Mouse (Mus musculus): Measurements from ENCODE around the gene Egf. TPM values are rescaled to one million over a fixed set of nuclear protein-coding genes. Genes with fewer than 3 reads are reported as not detected.

The Egf gene
- 0.07 TPM in 1 of 2 replicates, not detected in the other for polyA plus RNA-seq (2012; ENCODE audit: insufficient read depth, low replicate concordance)

GRCm38 (mm10) chr3:129754650-129755604, at the start of gene Egf:
Gene Egf, minus strand, starts transcription at chr3:129755316.
- H3K4me3 ChIP-seq (replicated peaks): peak within 1 kb of the TSS; percentile 75
- peaks cover 12% of the 10 kb centered on the region for H3K4me1 ChIP-seq
- TF ChIP-seq FLI1 (IDR thresholded peaks at IDR 0.05; ENCODE audit: low read length): no peak
- no peak for TF ChIP-seq GATA1 (IDR thresholded peaks at IDR 0.05; ENCODE audit: borderline replicate concordance, low read length)

DNA sequence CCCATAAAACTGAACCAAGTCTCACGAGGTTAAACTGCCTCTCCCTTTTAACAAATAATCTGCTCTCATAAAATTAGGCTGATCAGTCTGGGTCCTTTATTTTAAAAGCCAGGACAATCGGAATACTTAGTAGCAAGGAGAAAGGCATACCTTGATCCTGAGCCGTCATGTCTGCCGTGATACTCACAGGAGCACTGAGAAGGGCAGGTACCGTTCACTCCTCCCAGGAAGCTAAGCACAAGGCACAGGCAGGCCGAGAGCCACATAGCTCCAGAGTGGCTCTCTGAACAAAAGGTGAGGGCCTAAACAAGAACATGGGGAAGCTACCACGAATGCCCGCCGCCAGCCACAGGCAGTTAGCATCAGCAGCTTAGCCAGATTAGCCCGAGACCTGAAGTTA, 48.6 kb upstream of the Egf start, which contains the start of gene Lrit3:
Lrit3 (minus strand) TSS at position 266 of the 400 bp plus-strand sequence.
- 0 out of 2 replicates have a peak, but pooled peaks cover 3% of the 10 kb centered on the region for H3K9me3 ChIP-seq
- H3K4me3 ChIP-seq (replicated peaks): no peak within 1 kb of the TSS
- no peaks in the 10 kb centered on the region for H3K36me3 ChIP-seq (replicated peaks; ENCODE audit: low read length)
- TF ChIP-seq GATA1 (IDR thresholded peaks at IDR 0.05; ENCODE audit: borderline replicate concordance, low read length): no peak
- TF ChIP-seq FLI1 (IDR thresholded peaks at IDR 0.05; ENCODE audit: low read length): no peak
- H3K4me1 ChIP-seq: no peaks in the 10 kb centered on the region
- H3K27me3 ChIP-seq (replicated peaks): no peaks in the 10 kb centered on the region

More at GRCm38 (mm10) chr3:129754650-129755604, at the start of gene Egf:
- H3K27me3 ChIP-seq (replicated peaks): peaks cover 10% of the 10 kb centered on the region
- 0 out of 2 replicates have a peak, but pooled peaks cover 2% of the 10 kb centered on the region for H3K9me3 ChIP-seq
- no peaks in the 10 kb centered on the region for H3K36me3 ChIP-seq (replicated peaks; ENCODE audit: low read length)

- 0 out of 2 replicates have a peak, but pooled peaks cover 3% of the 10 kb centered on the region for H3K9me3 ChIP-seq
- H3K27me3 ChIP-seq (replicated peaks): peaks cover 2% of the 10 kb centered on the region
- TF ChIP-seq GATA1 (IDR thresholded peaks at IDR 0.05; ENCODE audit: borderline replicate concordance, low read length): no peak
- no peak for TF ChIP-seq FLI1 (IDR thresholded peaks at IDR 0.05; ENCODE audit: low read length)
- no peaks in the 10 kb centered on the region for H3K4me1 ChIP-seq
- H3K4me3 ChIP-seq (replicated peaks): no peak overlapping the region
- H3K36me3 ChIP-seq (replicated peaks; ENCODE audit: low read length): no peaks in the 10 kb centered on the region
Observed at GRCm38 (mm10) chr3:129799011-129799410, 43.9 kb upstream of the Egf start.

DNA sequence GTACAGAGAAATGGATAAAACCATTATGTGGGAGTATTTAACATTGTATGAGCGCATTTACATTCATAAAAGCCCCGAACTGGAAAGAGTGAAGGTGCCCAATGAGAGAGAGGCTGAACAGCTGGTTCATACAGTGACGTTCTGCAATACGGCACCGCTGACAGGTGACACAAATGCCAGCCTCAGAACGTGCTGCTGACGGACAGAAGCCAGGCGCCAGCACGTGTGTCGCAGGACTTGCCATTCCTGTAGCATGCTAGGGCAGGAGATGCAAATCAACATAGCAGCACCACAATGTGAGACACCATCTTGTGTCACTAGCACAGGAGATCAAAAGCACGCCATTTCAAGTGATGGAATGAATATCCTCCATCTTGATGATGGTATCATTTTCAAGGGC, 43.4 kb upstream of the Egf start:
- TF ChIP-seq GATA1 (IDR thresholded peaks at IDR 0.05; ENCODE audit: borderline replicate concordance, low read length): no peak
- no peak for TF ChIP-seq FLI1 (IDR thresholded peaks at IDR 0.05; ENCODE audit: low read length)
- no peaks in the 10 kb centered on the region for H3K36me3 ChIP-seq (replicated peaks; ENCODE audit: low read length)
- H3K9me3 ChIP-seq: 0 out of 2 replicates have a peak, but pooled peaks cover 3% of the 10 kb centered on the region
- no peaks in the 10 kb centered on the region for H3K4me1 ChIP-seq
- no peak overlapping the region for H3K4me3 ChIP-seq (replicated peaks)
- peaks cover 2% of the 10 kb centered on the region for H3K27me3 ChIP-seq (replicated peaks)

DNA sequence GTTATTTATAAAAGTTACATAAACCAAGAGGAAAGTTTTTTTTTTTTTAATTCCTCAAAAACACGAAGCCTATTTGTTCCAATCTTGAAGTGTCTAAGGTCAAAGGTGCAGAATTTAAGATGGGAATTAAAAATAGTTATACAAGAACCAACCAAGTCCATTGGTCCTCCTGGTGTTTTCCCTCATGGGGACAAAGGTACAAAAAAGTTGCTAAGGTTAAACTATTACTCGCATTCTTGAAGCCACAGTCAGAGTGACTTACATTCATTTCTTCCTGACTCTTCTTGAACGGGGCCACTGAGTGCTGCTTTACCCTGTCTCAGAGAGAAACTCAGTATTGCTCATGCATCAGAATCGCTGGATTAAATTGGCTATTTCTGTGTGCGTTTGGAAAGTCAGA, 42.2 kb upstream of the Egf start:
- Histone ChIP-seq H3K27me3 (replicated peaks) (peaks cover 2% of the 10 kb centered on the region), H3K36me3 (replicated peaks; ENCODE audit: low read length) (no peaks in the 10 kb centered on the region), H3K4me1 (no peaks in the 10 kb centered on the region), H3K4me3 (replicated peaks) (no peak overlapping the region), H3K9me3 (0 out of 2 replicates have a peak, but pooled peaks cover 2% of the 10 kb centered on the region)
- TF ChIP-seq GATA1 (IDR thresholded peaks at IDR 0.05; ENCODE audit: borderline replicate concordance, low read length): no peak
- TF ChIP-seq FLI1 (IDR thresholded peaks at IDR 0.05; ENCODE audit: low read length): no peak

DNA sequence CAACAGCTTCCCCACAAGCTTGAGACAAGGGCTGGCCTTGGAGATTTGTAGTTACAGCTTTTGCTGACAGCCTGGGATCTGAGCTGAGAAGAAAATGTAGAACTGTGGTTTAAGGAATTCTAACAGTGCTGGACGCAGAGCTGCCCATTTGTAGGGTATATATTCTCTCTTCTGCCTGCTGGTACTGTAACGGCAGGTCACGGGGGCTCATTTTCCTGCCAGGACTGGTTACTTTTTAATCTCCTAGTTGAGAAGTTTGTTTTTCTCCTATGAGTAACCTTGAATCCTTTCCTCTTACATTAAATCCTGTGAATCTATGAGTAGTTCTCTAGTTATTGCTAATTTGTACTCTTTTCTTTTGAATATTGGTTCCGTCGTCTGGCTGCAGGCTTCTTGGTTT, 38.7 kb upstream of the Egf start:
- H3K4me3 ChIP-seq (replicated peaks): no peak overlapping the region
- H3K36me3 ChIP-seq (replicated peaks; ENCODE audit: low read length): no peaks in the 10 kb centered on the region
- H3K4me1 ChIP-seq: no peaks in the 10 kb centered on the region
- no peak for TF ChIP-seq FLI1 (IDR thresholded peaks at IDR 0.05; ENCODE audit: low read length)
- TF ChIP-seq GATA1 (IDR thresholded peaks at IDR 0.05; ENCODE audit: borderline replicate concordance, low read length): no peak
- peaks cover 5% of the 10 kb centered on the region for H3K9me3 ChIP-seq
- peaks cover 2% of the 10 kb centered on the region for H3K27me3 ChIP-seq (replicated peaks)

DNA sequence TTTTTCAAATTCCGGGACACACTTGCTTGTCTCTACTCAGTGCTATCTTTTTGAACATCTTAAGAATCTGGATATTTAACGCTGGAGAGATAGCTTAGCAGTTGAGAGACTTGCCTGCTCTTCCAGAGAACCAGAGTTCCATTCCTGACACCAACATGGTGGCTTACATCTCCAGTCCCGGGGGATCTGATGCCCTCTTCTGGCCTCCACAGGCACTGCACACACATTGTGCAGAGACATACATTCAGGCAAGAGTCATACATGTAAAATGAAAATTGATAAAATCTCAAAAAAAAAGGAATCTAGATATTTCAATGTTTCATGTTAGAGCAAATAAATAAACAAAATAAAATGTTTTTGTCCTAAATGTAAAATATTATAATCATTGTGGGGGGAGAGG, 27.6 kb upstream of the Egf start:
- Histone ChIP-seq H3K4me3 (replicated peaks) (no peak overlapping the region), H3K36me3 (replicated peaks; ENCODE audit: low read length) (no peaks in the 10 kb centered on the region), H3K27me3 (replicated peaks) (no peaks in the 10 kb centered on the region), H3K4me1 (no peaks in the 10 kb centered on the region), H3K9me3 (peaks cover 19% of the 10 kb centered on the region)
- no peak for TF ChIP-seq GATA1 (IDR thresholded peaks at IDR 0.05; ENCODE audit: borderline replicate concordance, low read length)
- TF ChIP-seq FLI1 (IDR thresholded peaks at IDR 0.05; ENCODE audit: low read length): no peak

GRCm38 (mm10) chr3:129781435-129781834, 26.3 kb upstream of the Egf start:
- no peak overlapping the region for H3K4me3 ChIP-seq (replicated peaks)
- no peak for TF ChIP-seq GATA1 (IDR thresholded peaks at IDR 0.05; ENCODE audit: borderline replicate concordance, low read length)
- TF ChIP-seq FLI1 (IDR thresholded peaks at IDR 0.05; ENCODE audit: low read length): no peak
- no peaks in the 10 kb centered on the region for H3K4me1 ChIP-seq
- H3K36me3 ChIP-seq (replicated peaks; ENCODE audit: low read length): no peaks in the 10 kb centered on the region
- H3K27me3 ChIP-seq (replicated peaks): no peaks in the 10 kb centered on the region
- peaks cover 19% of the 10 kb centered on the region for H3K9me3 ChIP-seq

DNA sequence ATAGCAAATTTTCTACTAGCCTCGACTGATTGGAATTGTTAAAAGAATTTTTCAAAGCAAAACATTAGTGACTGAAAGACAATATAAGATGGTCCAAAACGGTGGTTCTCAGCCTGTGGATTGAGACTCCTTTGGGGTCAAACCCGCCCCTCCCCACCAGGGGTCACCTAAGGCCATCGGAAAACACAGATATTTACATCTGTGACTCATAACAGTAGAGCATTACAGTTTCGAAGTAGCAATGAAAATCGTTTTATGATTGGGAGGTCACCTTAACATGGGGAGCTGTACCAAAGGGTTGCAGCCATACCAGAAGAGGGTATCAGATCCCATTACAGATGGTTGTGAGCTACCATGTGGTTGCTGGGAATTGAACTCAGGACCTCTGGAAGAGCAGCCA, 16.1 kb upstream of the Egf start:
- Histone ChIP-seq H3K36me3 (replicated peaks; ENCODE audit: low read length) (no peaks in the 10 kb centered on the region), H3K27me3 (replicated peaks) (no peaks in the 10 kb centered on the region), H3K4me3 (replicated peaks) (no peak overlapping the region), H3K4me1 (no peaks in the 10 kb centered on the region), H3K9me3 (peaks cover 5% of the 10 kb centered on the region; the same call in 1 of the 2 replicates)
- no peak for TF ChIP-seq FLI1 (IDR thresholded peaks at IDR 0.05; ENCODE audit: low read length)
- no peak for TF ChIP-seq GATA1 (IDR thresholded peaks at IDR 0.05; ENCODE audit: borderline replicate concordance, low read length)

Measured in megakaryocyte, embryonic 14.5 days (primary cell).